Mouse (Mus musculus) embryonic facial prominence, embryonic 12.5 days (tissue): ENCODE measurements around the gene Got1. TPM values are rescaled to one million over a fixed set of nuclear protein-coding genes. Genes with fewer than 3 reads are reported as not detected.
"Not testable (repeated sequence)": the region's sequence is repeated elsewhere in the genome, so short reads cannot be mapped to it uniquely, and the experiment has no call there.

Experiments used
- ATAC-seq: fragments of 200-750 bp; cut with Nextera tagmentation; 2 replicates; pipeline ENCODE4 v1.8.0; 2017; ENCODE audit not compliant: insufficient number of reproducible peaks, insufficient read depth, low FRiP score, low TSS enrichment
- H3K27ac ChIP-seq: fragments of 300-500 bp; sonication (generic); 2 replicates; pipeline ENCODE4 v1.5.1; 2016; ENCODE audit warnings: mild to moderate bottlenecking
- H3K27me3 ChIP-seq: fragments of 300-500 bp; sonication (generic); 2 replicates; pipeline ENCODE4 v1.6.1; 2016; ENCODE audit warnings: mild to moderate bottlenecking, moderate library complexity
- H3K36me3 ChIP-seq: fragments of 300-500 bp; sonication (generic); 2 replicates; pipeline ENCODE4 v1.6.1; 2016; ENCODE audit warnings: mild to moderate bottlenecking
- H3K4me1 ChIP-seq: fragments of 300-500 bp; sonication (generic); 2 replicates; pipeline ENCODE4 v1.6.1; 2016
- H3K4me2 ChIP-seq: fragments of 300-500 bp; sonication (generic); replicated peaks from 2 replicates; pipeline ENCODE4 v1.6.1; 2016; ENCODE audit warnings: mild to moderate bottlenecking, moderate library complexity
- H3K4me3 ChIP-seq: fragments of 300-500 bp; sonication (generic); 2 replicates; pipeline ENCODE4 v1.5.1; 2016; ENCODE audit warnings: mild to moderate bottlenecking
- H3K9ac ChIP-seq: fragments of 300-500 bp; sonication (generic); 2 replicates; pipeline ENCODE4 v1.6.1; 2016; ENCODE audit warnings: mild to moderate bottlenecking, moderate library complexity
- H3K9me3 ChIP-seq: fragments of 300-500 bp; sonication (generic); 2 replicates; pipeline ENCODE4 v1.6.1; 2016; ENCODE audit warnings: mild to moderate bottlenecking, moderate library complexity
- WGBS: fragments of 180-500 bp; shearing (Covaris S2); methylation state at CpG from one replicate; pipeline ENCODE4 v1.1.7; 2016; 5-methylcytosine and 5-hydroxymethylcytosine counted together
- polyA plus RNA-seq: library from polyadenylated mRNA; unstranded; fragments of >200 nt; fragmentation: Nextera tagmentation; extraction: Ambion mirVana; gene quantifications from 2 replicates; pipeline ENCODE4 v1.2.1, GENCODE M21; 2016

The Got1 gene
- polyA plus RNA-seq, 1 experiment from 2014 or later: 42.9 TPM

GRCm38 (mm10) chr19:43505441-43505840 is 19.0 kb downstream of the Got1 start:
- no peak overlapping the region for H3K27ac ChIP-seq
- WGBS: 89% methylated on average over 12 of the region's 12 CpGs
- H3K4me2 ChIP-seq: no peak overlapping the region
- peaks cover 5% of the 10 kb centered on the region; the same call in 1 of the 2 replicates for H3K4me1 ChIP-seq
- no peak for ATAC-seq
- H3K9ac ChIP-seq: no peak overlapping the region
- no peaks in the 10 kb centered on the region for H3K27me3 ChIP-seq
- no peak overlapping the region for H3K4me3 ChIP-seq
- peaks cover 43% of the 10 kb centered on the region for H3K36me3 ChIP-seq
- H3K9me3 ChIP-seq: no peaks in the 10 kb centered on the region

GRCm38 (mm10) chr19:43503593-43503992 is 20.8 kb downstream of the Got1 start:
- H3K4me3 ChIP-seq, ATAC-seq, H3K9me3 ChIP-seq, H3K4me2 ChIP-seq, H3K9ac ChIP-seq, H3K27ac ChIP-seq, H3K27me3 ChIP-seq, H3K4me1 ChIP-seq: not testable (repeated sequence)
- 96% methylated on average over 8 of the region's 9 CpGs for WGBS
- peaks cover 45% of the 10 kb centered on the region for H3K36me3 ChIP-seq

- Histone ChIP-seq H3K9ac (no peak overlapping the region), H3K4me3 (no peak overlapping the region), H3K4me1 (peaks cover 5% of the 10 kb centered on the region; the same call in 1 of the 2 replicates), H3K27me3 (no peaks in the 10 kb centered on the region), H3K36me3 (peaks cover 45% of the 10 kb centered on the region), H3K9me3 (no peaks in the 10 kb centered on the region), H3K27ac (no peak overlapping the region), H3K4me2 (no peak overlapping the region)
- ATAC-seq: no peak
- 60% methylated on average over 11 of the region's 11 CpGs for WGBS
Measured at GRCm38 (mm10) chr19:43502630-43503029, 21.8 kb downstream of the Got1 start.

GRCm38 (mm10) chr19:43498874-43499273 is 25.5 kb downstream of the Got1 start:
- Histone ChIP-seq H3K4me2 (no peak overlapping the region), H3K4me3 (no peak overlapping the region), H3K9ac (no peak overlapping the region), H3K27ac (no peak overlapping the region), H3K4me1 (peaks cover 11% of the 10 kb centered on the region), H3K27me3 (peaks cover 7% of the 10 kb centered on the region), H3K36me3 (peaks cover 29% of the 10 kb centered on the region), H3K9me3 (no peaks in the 10 kb centered on the region)
- 78% methylated on average over 7 of the region's 7 CpGs for WGBS
- ATAC-seq: no peak

GRCm38 (mm10) chr19:43497440-43497839 is 27.0 kb downstream of the Got1 start:
- Histone ChIP-seq H3K4me2 (no peak overlapping the region), H3K9me3 (no peaks in the 10 kb centered on the region), H3K27me3 (peaks cover 7% of the 10 kb centered on the region), H3K27ac (no peak overlapping the region), H3K9ac (no peak overlapping the region), H3K4me1 (peaks cover 6% of the 10 kb centered on the region; the same call in 1 of the 2 replicates), H3K4me3 (no peak overlapping the region), H3K36me3 (0 out of 2 replicates have a peak, but pooled peaks cover 19% of the 10 kb centered on the region)
- no peak for ATAC-seq
- WGBS: 82% methylated on average over 7 of the region's 7 CpGs

GRCm38 (mm10) chr19:43495846-43496245 is 28.6 kb downstream of the Got1 start:
- Histone ChIP-seq H3K4me2 (no peak overlapping the region), H3K27ac (no peak overlapping the region), H3K9ac (no peak overlapping the region), H3K9me3 (no peaks in the 10 kb centered on the region), H3K4me3 (no peak overlapping the region), H3K4me1 (peaks cover 6% of the 10 kb centered on the region; the same call in 1 of the 2 replicates), H3K36me3 (0 out of 2 replicates have a peak, but pooled peaks cover 19% of the 10 kb centered on the region), H3K27me3 (peaks cover 7% of the 10 kb centered on the region)
- no peak for ATAC-seq
- WGBS: 17% methylated on average over 5 of the region's 5 CpGs

GRCm38 (mm10) chr19:43494914-43495313 is 29.5 kb downstream of the Got1 start:
- Histone ChIP-seq H3K9ac (0 out of 2 replicates have a peak overlapping the region, but pooled peaks have one; percentile 28), H3K4me2 (peak overlapping the region; percentile 57), H3K4me3 (peak overlapping the region; percentile 26), H3K4me1 (peaks cover 6% of the 10 kb centered on the region; the same call in 1 of the 2 replicates), H3K27ac (no peak overlapping the region), H3K36me3 (0 out of 2 replicates have a peak, but pooled peaks cover 13% of the 10 kb centered on the region), H3K9me3 (no peaks in the 10 kb centered on the region), H3K27me3 (peaks cover 7% of the 10 kb centered on the region)
- no peak for ATAC-seq
- WGBS: 10% methylated on average over 14 of the region's 14 CpGs

GRCm38 (mm10) chr19:43493878-43494277 is 30.5 kb downstream of the Got1 start:
- WGBS: 80% methylated on average over 6 of the region's 6 CpGs
- Histone ChIP-seq H3K9me3 (no peaks in the 10 kb centered on the region), H3K36me3 (0 out of 2 replicates have a peak, but pooled peaks cover 5% of the 10 kb centered on the region), H3K4me2 (no peak overlapping the region), H3K9ac (no peak overlapping the region), H3K27me3 (peaks cover 9% of the 10 kb centered on the region), H3K4me1 (peaks cover 6% of the 10 kb centered on the region; the same call in 1 of the 2 replicates), H3K4me3 (no peak overlapping the region), H3K27ac (no peak overlapping the region)
- ATAC-seq: no peak

- H3K27me3 ChIP-seq, H3K36me3 ChIP-seq, H3K9ac ChIP-seq, ATAC-seq, H3K4me2 ChIP-seq, H3K4me1 ChIP-seq, H3K9me3 ChIP-seq, H3K4me3 ChIP-seq, H3K27ac ChIP-seq: not testable (repeated sequence)
- WGBS: 78% methylated on average over 1 of the region's 1 CpGs
Measured at GRCm38 (mm10) chr19:43493316-43493715, 31.1 kb downstream of the Got1 start.

- 34% methylated on average over 3 of the region's 3 CpGs for WGBS
- Histone ChIP-seq H3K4me2 (no peak overlapping the region), H3K27me3 (0 out of 2 replicates have a peak, but pooled peaks cover 2% of the 10 kb centered on the region), H3K27ac (no peak overlapping the region), H3K36me3 (no peaks in the 10 kb centered on the region), H3K4me3 (no peak overlapping the region), H3K4me1 (peaks cover 6% of the 10 kb centered on the region; the same call in 1 of the 2 replicates), H3K9me3 (no peaks in the 10 kb centered on the region), H3K9ac (no peak overlapping the region)
- ATAC-seq: no peak
Measured at GRCm38 (mm10) chr19:43487429-43487828, 37.0 kb downstream of the Got1 start.

- no peaks in the 10 kb centered on the region for H3K27me3 ChIP-seq
- no peaks in the 10 kb centered on the region for H3K9me3 ChIP-seq
- H3K4me2 ChIP-seq: no peak overlapping the region
- H3K27ac ChIP-seq: peak overlapping the region; percentile 61
- peaks cover 21% of the 10 kb centered on the region for H3K4me1 ChIP-seq
- H3K4me3 ChIP-seq: no peak overlapping the region
- H3K36me3 ChIP-seq: no peaks in the 10 kb centered on the region
- ATAC-seq: no peak
- WGBS: 31% methylated on average over 9 of the region's 9 CpGs
- no peak overlapping the region for H3K9ac ChIP-seq
Measured at GRCm38 (mm10) chr19:43480512-43480911, 43.9 kb downstream of the Got1 start.

- Histone ChIP-seq H3K9ac (no peak overlapping the region), H3K27me3 (no peaks in the 10 kb centered on the region), H3K27ac (no peak overlapping the region; the same call in 1 of the 2 replicates), H3K4me2 (no peak overlapping the region), H3K36me3 (no peaks in the 10 kb centered on the region), H3K4me1 (peaks cover 22% of the 10 kb centered on the region), H3K9me3 (no peaks in the 10 kb centered on the region), H3K4me3 (no peak overlapping the region)
- 46% methylated on average over 5 of the region's 5 CpGs for WGBS
- ATAC-seq: no peak
Measured at GRCm38 (mm10) chr19:43479431-43479830, 45.0 kb downstream of the Got1 start.
